Mouse (Mus musculus) cortical plate, adult 2 months (tissue): Measurements from ENCODE around the gene Syt11.

Experiments used
- CTCF ChIP-seq: fragments of 200-500 bp; IDR thresholded peaks from 2 replicates; pipeline ENCODE4 v1.5.1; 2011; ENCODE audit warnings: mild to moderate bottlenecking, control low read depth, low read length; ENCODE audit not compliant: insufficient read depth; ENCODE audit errors: extremely low read depth
- POLR2A ChIP-seq: fragments of 200-500 bp; IDR thresholded peaks from 2 replicates; pipeline ENCODE4 v1.6.1; 2011; ENCODE audit warnings: mild to moderate bottlenecking, low read length, control low read depth; ENCODE audit not compliant: insufficient read depth; ENCODE audit errors: extremely low read depth

GRCm38 (mm10) chr3:88784889-88785288 lies 9.9 kb upstream of the Syt11 start:
- no peak for TF ChIP-seq CTCF
- TF ChIP-seq POLR2A = no peak
